Mouse (Mus musculus) forebrain, embryonic 16.5 days (tissue): ENCODE measurements around the gene Cdc42ep4. TPM values are rescaled to one million over a fixed set of nuclear protein-coding genes. Genes with fewer than 3 reads are reported as not detected.

Experiments used
- ATAC-seq: fragments of 200-750 bp; cut with Nextera tagmentation; 2 replicates; pipeline ENCODE4 v1.8.0; 2017; ENCODE audit warnings: mild to moderate bottlenecking, moderate library complexity
- H3K27ac ChIP-seq: fragments of 300-500 bp; sonication (generic); 2 replicates; pipeline ENCODE4 v1.5.1; 2014; ENCODE audit warnings: low read length, control low read depth
- H3K27me3 ChIP-seq: fragments of 300-500 bp; sonication (generic); replicated peaks from 2 replicates; pipeline ENCODE4 v1.6.1; 2014; ENCODE audit warnings: low read length; ENCODE audit not compliant: control insufficient read depth, insufficient read depth
- H3K36me3 ChIP-seq: fragments of 300-500 bp; sonication (generic); 2 replicates; pipeline ENCODE4 v1.6.1; 2014; ENCODE audit not compliant: control insufficient read depth, insufficient read depth
- H3K4me1 ChIP-seq: fragments of 300-500 bp; sonication (generic); replicated peaks from 2 replicates; pipeline ENCODE4 v1.6.1; 2014; ENCODE audit warnings: low read length; ENCODE audit not compliant: control insufficient read depth, insufficient read depth
- H3K4me2 ChIP-seq: fragments of 300-500 bp; sonication (generic); 2 replicates; pipeline ENCODE4 v1.6.1; 2014; ENCODE audit warnings: mild to moderate bottlenecking, low read length, control low read depth
- H3K4me3 ChIP-seq: fragments of 300-500 bp; sonication (generic); replicated peaks from 2 replicates; pipeline ENCODE4 v1.5.1; 2014; ENCODE audit warnings: mild to moderate bottlenecking, low read length, control low read depth
- H3K9ac ChIP-seq: fragments of 300-500 bp; sonication (generic); replicated peaks from 2 replicates; pipeline ENCODE4 v1.6.1; 2014; ENCODE audit warnings: low read depth, low read length, control low read depth
- H3K9me3 ChIP-seq: fragments of 300-500 bp; sonication (generic); 2 replicates; pipeline ENCODE4 v1.6.1; 2016; ENCODE audit warnings: low read length; ENCODE audit not compliant: control insufficient read depth
- WGBS: fragments of 180-500 bp; shearing (Covaris S2); extraction: QIAGEN DNeasy Blood & Tissue Kit; methylation state at CpG from one replicate; pipeline ENCODE4 v1.1.7; 2014; 5-methylcytosine and 5-hydroxymethylcytosine counted together
- polyA plus RNA-seq: library from polyadenylated mRNA; unstranded; fragments of >200 nt; fragmentation: Nextera tagmentation; extraction: Ambion mirVana; gene quantifications from 2 replicates; pipeline ENCODE4 v1.2.1, GENCODE M21; 2015

Cdc42ep4 gene
- polyA plus RNA-seq, 1 experiment from 2014 or later, result 99.9 TPM

GRCm38 (mm10) chr11:113788183-113788789, 36.6 kb upstream of the Cdc42ep4 start:
- Histone ChIP-seq H3K4me1 (peaks cover 53% of the 10 kb centered on the region), H3K27ac (peak overlapping the region; percentile 44)

GRCm38 (mm10) chr11:113787432-113788182, 35.9 kb upstream of the Cdc42ep4 start:
- no peaks in the 10 kb centered on the region for H3K36me3 ChIP-seq
- 62% methylated on average over 13 of the region's 13 CpGs for WGBS
- H3K27ac ChIP-seq, result peak overlapping the region; percentile 18; the same call in 1 of the 2 replicates
- H3K4me2 ChIP-seq, result no peak overlapping the region
- no peaks in the 10 kb centered on the region for H3K9me3 ChIP-seq
- peaks cover 53% of the 10 kb centered on the region for H3K4me1 ChIP-seq
- H3K9ac ChIP-seq, result no peak overlapping the region
- no peak overlapping the region for H3K4me3 ChIP-seq
- H3K27me3 ChIP-seq, result no peaks in the 10 kb centered on the region
- ATAC-seq, result no peak

More at GRCm38 (mm10) chr11:113788183-113788789, 36.6 kb upstream of the Cdc42ep4 start:
- no peak overlapping the region for H3K9ac ChIP-seq
- no peaks in the 10 kb centered on the region for H3K36me3 ChIP-seq
- H3K4me2 ChIP-seq, result no peak overlapping the region
- no peaks in the 10 kb centered on the region for H3K27me3 ChIP-seq
- H3K9me3 ChIP-seq, result no peaks in the 10 kb centered on the region
- ATAC-seq, result no peak
- WGBS, result 75% methylated on average over 2 of the region's 2 CpGs
- no peak overlapping the region for H3K4me3 ChIP-seq

- no peaks in the 10 kb centered on the region for H3K27me3 ChIP-seq
- H3K9me3 ChIP-seq, result no peaks in the 10 kb centered on the region
- no peak for ATAC-seq
- peak overlapping the region; percentile 50; the same call in 1 of the 2 replicates for H3K4me2 ChIP-seq
- H3K4me3 ChIP-seq, result no peak overlapping the region
- H3K27ac ChIP-seq, result no peak overlapping the region; the same call in 1 of the 2 replicates
- H3K9ac ChIP-seq, result no peak overlapping the region
- peaks cover 56% of the 10 kb centered on the region for H3K4me1 ChIP-seq
- no peaks in the 10 kb centered on the region for H3K36me3 ChIP-seq
- 81% methylated on average over 11 of the region's 11 CpGs for WGBS
Measured at GRCm38 (mm10) chr11:113787009-113787408, 35.3 kb upstream of the Cdc42ep4 start.

GRCm38 (mm10) chr11:113786395-113786794, 34.7 kb upstream of the Cdc42ep4 start:
- Histone ChIP-seq H3K27ac (peak overlapping the region; percentile 92), H3K36me3 (no peaks in the 10 kb centered on the region), H3K27me3 (no peaks in the 10 kb centered on the region), H3K9ac (peak overlapping the region; percentile 53), H3K9me3 (no peaks in the 10 kb centered on the region), H3K4me1 (peaks cover 55% of the 10 kb centered on the region), H3K4me3 (peak overlapping the region; percentile 31), H3K4me2 (peak overlapping the region; percentile 50)
- 29% methylated on average over 4 of the region's 4 CpGs for WGBS
- ATAC-seq, result no peak

GRCm38 (mm10) chr11:113785406-113786171, 33.9 kb upstream of the Cdc42ep4 start:
- H3K36me3 ChIP-seq, result no peaks in the 10 kb centered on the region
- peak overlapping the region; percentile 92 for H3K27ac ChIP-seq
- no peaks in the 10 kb centered on the region for H3K9me3 ChIP-seq
- no peaks in the 10 kb centered on the region for H3K27me3 ChIP-seq
- H3K4me3 ChIP-seq, result peak overlapping the region; percentile 31
- peak overlapping the region; percentile 50 for H3K4me2 ChIP-seq
- H3K9ac ChIP-seq, result peak overlapping the region; percentile 53
- H3K4me1 ChIP-seq, result peaks cover 53% of the 10 kb centered on the region
- ATAC-seq, result peak; percentile 91
- WGBS, result under 1% methylated on average over 19 of the region's 19 CpGs

GRCm38 (mm10) chr11:113784656-113785396, 33.1 kb upstream of the Cdc42ep4 start:
- Histone ChIP-seq H3K27ac (peak overlapping the region; percentile 92), H3K9ac (peak overlapping the region; percentile 53; the same call in 1 of the 2 replicates), H3K27me3 (no peaks in the 10 kb centered on the region), H3K4me3 (no peak overlapping the region; the same call in 1 of the 2 replicates), H3K9me3 (no peaks in the 10 kb centered on the region), H3K36me3 (no peaks in the 10 kb centered on the region), H3K4me1 (peaks cover 53% of the 10 kb centered on the region), H3K4me2 (peak overlapping the region; percentile 50; the same call in 1 of the 2 replicates)
- WGBS, result 19% methylated on average over 2 of the region's 2 CpGs
- ATAC-seq, result no peak

GRCm38 (mm10) chr11:113782496-113782895, 30.8 kb upstream of the Cdc42ep4 start:
- Histone ChIP-seq H3K36me3 (no peaks in the 10 kb centered on the region), H3K9me3 (no peaks in the 10 kb centered on the region), H3K27ac (peak overlapping the region; percentile 55), H3K27me3 (no peaks in the 10 kb centered on the region), H3K4me3 (no peak overlapping the region), H3K4me1 (peaks cover 40% of the 10 kb centered on the region), H3K9ac (no peak overlapping the region), H3K4me2 (no peak overlapping the region)
- WGBS, result 75% methylated on average over 2 of the region's 2 CpGs
- ATAC-seq, result no peak

- Histone ChIP-seq H3K27me3 (no peaks in the 10 kb centered on the region), H3K9ac (no peak overlapping the region), H3K4me2 (no peak overlapping the region), H3K9me3 (no peaks in the 10 kb centered on the region), H3K4me3 (no peak overlapping the region), H3K27ac (peak overlapping the region; percentile 62), H3K4me1 (peaks cover 40% of the 10 kb centered on the region), H3K36me3 (no peaks in the 10 kb centered on the region)
- 27% methylated on average over 2 of the region's 2 CpGs for WGBS
- ATAC-seq, result no peak
Measured at GRCm38 (mm10) chr11:113782006-113782405, 30.3 kb upstream of the Cdc42ep4 start.
